ENCODE assay signal across 7 mouse cellular contexts in the genomic region with DNA sequence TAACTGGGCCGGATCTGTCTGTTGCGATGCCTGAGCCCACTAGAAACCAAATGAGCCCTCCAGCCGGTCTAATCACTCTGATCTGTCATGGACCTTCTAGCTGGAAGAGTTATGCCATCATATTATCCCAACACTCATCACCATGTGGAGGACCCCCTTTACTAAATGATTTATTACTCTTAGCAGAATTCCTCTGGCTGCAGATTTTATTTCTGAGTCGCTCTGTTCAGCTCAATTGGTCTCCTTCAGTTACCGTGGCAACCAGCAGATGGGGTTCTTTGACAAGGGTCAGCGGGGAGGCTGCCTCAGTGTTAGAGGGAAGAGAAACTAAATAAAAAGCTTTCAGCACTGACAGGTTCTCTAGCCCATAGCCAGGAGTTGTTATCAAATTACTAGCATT.
A peak's percentile ranks its signal among the peaks of the same experiment; 100 is the strongest.
DNase-seq lines count a peak whose midpoint lies in the region; ATAC-seq and TF ChIP-seq lines count a peak whose summit lies in the region.

No protein-coding gene starts in this region.

- H3K36me3 ChIP-seq in forebrain, embryonic 13.5 days (ENCODE audit: poor library complexity, severe bottlenecking), result no peaks in the 10 kb centered on the region

- H3K4me3 ChIP-seq in lung, adult 2 months (replicated peaks; ENCODE audit: extremely low read depth, low read depth, low read length), result no peak overlapping the region
- H3K4me3 ChIP-seq in forebrain, embryonic 13.5 days, result no peak overlapping the region

- H3K4me1 ChIP-seq in lung, adult 2 months (ENCODE audit: control insufficient read depth, insufficient read depth, low read length), result no peaks in the 10 kb centered on the region
- peaks cover 90% of the 10 kb centered on the region for H3K4me1 ChIP-seq in forebrain, embryonic 13.5 days

- no peaks in the 10 kb centered on the region for H3K9me3 ChIP-seq in forebrain, embryonic 13.5 days (replicated peaks)

- peak overlapping the region; percentile 21 for H3K4me2 ChIP-seq in forebrain, embryonic 13.5 days

- H3K27me3 ChIP-seq in forebrain, embryonic 13.5 days, result no peaks in the 10 kb centered on the region

- peak overlapping the region; percentile 86 for H3K27ac ChIP-seq in forebrain, embryonic 13.5 days

- H3K9ac ChIP-seq in forebrain, embryonic 13.5 days, result no peak overlapping the region

- no peak for DNase-seq in lung, adult 2 months
- DNase-seq in lung, adult 18-20 months, result no peak
- DNase-seq in lung, postnatal 10 days, result peak; percentile 53
- DNase-seq in spleen, adult 18-20 months, result peak; percentile 37 to 58
- no peak for DNase-seq in thymus, postnatal 10 days (ENCODE audit: low spot score in 2 of 2)
- no peak for DNase-seq in thymus, adult 18-20 months

- peak; percentile 34 for ATAC-seq in forebrain, embryonic 13.5 days

- 0 out of 2 replicates have a peak, but pooled peaks have one; percentile 7 for TF ChIP-seq CTCF in lung, adult 2 months (IDR thresholded peaks at IDR 0.05; ENCODE audit: insufficient read depth, low read length)

- no peak for TF ChIP-seq POLR2A in lung, adult 2 months (IDR thresholded peaks at IDR 0.05; ENCODE audit: borderline replicate concordance, extremely low read depth, low read depth, low read length)

- WGBS in lung, adult 2 months, result 60% methylated on average over 6 of the region's 6 CpGs
- 10% methylated on average over 6 of the region's 6 CpGs for WGBS in forebrain, embryonic 13.5 days

Comparison
In these comparisons a context has a peak if more than half of its experiments do, and no peak if none do; other contexts are left out.
1. DNase-seq: peak in lung, postnatal 10 days (single experiment) and spleen, adult 18-20 months (2 of 2); none in lung, adult 2 months (single experiment), lung, adult 18-20 months (0 of 2), thymus, postnatal 10 days (0 of 2) and thymus, adult 18-20 months (0 of 2).